Mouse (Mus musculus): ENCODE data around the gene Bbs2.

DNA sequence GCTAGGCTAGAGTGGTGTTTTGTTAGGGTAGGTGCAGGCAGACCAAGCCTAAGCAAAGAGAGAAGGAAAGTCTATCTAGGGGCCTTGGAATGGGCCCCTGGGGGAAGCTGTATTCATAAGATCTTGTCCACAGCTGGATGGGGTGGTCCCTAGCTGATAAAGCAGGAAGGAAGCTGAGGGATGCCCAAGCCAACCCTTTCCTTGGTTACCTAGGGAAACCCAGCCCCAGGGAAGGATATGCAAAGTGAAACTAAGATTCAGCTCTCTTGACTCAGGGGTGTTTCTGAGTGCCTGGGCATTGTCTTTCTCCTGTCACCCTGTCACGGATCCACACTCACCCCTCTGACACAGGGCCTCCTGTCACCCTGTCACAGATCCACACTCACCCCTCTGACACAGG, 14.7 kb upstream of the Bbs2 start:
- TF ChIP-seq POLR2A (IDR thresholded peaks at IDR 0.05; ENCODE audit: low read depth, low read length) (no peak), CTCF (IDR thresholded peaks at IDR 0.05; ENCODE audit: borderline replicate concordance, insufficient read depth, low read length) (no peak)
